Mouse (Mus musculus): ENCODE results near the gene Pla2g4a. TPM values are rescaled to one million over a fixed set of nuclear protein-coding genes. Genes with fewer than 3 reads are reported as not detected.
"Not testable (repeated sequence)": the region's sequence is repeated elsewhere in the genome, so short reads cannot be mapped to it uniquely, and the experiment has no call there.

Gene Pla2g4a
- total RNA-seq, 1 experiment from 2014 or later, result 7.4 TPM

DNA sequence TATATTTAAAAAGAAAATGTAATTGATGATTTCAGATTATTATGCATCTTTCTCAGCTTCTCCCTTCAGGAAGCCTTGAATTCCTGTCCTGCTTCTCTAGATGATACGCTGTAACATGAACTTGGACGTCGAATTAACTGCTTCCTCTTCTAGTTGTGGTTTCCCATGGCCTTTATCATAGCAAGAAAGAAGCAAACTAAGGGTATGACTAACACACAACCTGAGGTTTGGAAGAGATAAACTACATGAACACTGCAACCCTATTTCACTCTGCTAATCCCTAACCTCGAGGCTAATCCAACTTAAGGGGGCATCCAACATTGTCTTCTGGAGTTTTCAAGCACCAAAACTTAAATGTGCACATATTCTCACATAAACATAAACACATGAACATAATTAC is 23.3 kb downstream of the Pla2g4a start:
- DNase-seq, result no peak

DNA sequence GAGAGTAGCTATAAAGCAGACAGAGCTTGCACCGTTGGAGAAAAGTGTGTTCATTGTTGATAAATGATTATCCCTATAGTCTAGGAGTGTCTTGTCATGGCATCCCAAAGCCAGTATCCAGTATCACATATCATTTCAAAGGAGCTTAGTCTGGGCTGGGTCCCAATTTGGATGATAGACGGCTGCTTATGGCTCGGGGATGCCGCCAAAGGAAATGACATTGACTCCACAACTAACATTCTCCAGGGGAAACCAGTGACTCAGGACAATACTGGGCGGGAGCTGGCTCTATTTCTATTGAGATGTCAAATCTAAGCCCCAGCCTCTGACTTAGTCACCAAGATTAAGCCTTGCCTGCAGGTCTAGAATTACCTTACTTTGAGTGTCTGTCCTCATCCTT is 31.9 kb downstream of the Pla2g4a start:
- DNase-seq, result no peak

DNA sequence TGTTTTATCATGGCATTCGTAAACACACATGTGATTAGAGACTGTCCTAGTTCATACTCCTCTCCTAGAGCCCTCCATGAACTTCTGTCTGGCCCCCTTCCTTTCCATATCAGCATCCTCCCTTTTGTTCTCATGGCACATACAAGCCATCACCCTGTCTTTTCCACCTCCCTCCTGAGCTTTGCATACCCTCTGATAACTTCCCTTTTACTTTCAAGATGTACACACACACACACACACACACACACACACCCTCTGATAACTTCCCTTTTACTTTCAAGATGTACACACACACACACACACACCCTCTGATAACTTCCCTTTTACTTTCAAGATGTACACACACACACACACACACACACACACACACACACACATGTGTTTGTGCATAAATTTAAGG is 37.4 kb downstream of the Pla2g4a start:
- not testable (repeated sequence) for DNase-seq

DNA sequence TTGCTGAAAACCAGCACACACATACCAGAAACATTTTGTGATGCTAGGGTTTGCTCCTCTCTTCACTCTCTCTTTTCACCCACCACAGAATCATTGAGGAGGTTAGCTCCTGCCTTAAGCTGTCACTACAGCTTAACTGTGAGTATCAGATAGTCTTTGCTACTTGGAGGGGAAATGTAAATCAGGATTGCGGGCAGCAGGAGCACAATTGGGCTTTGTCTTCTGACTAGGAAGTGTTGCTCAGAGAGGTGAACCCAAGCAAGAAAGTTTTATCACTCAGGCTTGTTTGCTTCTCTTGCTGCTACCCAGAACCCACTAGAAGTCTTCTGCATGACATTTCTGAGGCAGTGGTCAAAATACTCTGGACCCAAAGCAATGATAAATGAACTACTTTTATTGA is 38.9 kb downstream of the Pla2g4a start:
- no peak for DNase-seq

DNA sequence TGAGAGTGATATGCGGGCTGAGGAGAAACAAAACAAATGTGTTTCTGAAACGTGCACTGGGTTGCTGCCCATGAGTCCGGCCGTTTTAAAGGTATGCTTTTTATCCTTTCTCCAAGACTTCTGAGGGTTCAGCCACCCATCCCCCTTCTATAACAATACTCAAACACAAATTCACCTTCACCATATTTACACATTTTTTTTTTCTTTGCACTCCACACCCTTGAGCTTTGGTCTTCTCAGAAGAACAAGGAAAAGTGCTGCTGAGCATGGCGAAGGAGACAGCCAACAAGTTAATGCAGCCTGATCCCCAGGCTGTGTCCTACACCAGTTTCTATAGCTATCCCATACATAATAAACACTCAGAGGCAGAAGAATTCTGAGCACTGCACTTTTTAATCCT is 39.8 kb downstream of the Pla2g4a start:
- DNase-seq, result no peak

DNA sequence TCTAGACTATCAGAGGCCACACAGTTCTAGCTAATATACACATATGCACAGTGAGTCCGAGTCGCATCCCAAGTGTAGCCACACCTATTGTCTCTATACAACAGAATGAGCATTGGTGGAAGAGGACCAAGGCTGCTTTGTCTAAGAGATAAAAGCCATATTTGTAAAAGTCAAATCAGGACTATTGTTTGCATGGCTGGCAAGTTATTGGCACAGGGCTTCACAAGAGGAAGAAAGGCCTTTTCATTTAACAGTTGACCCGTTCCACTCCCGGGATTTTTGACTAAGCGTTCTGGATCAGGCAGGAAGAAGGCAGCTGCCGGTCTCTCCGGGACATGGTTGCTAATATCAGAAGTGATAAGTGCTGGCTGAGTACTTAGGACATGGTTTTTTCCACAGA is 41.8 kb downstream of the Pla2g4a start:
- no peak for DNase-seq

DNA sequence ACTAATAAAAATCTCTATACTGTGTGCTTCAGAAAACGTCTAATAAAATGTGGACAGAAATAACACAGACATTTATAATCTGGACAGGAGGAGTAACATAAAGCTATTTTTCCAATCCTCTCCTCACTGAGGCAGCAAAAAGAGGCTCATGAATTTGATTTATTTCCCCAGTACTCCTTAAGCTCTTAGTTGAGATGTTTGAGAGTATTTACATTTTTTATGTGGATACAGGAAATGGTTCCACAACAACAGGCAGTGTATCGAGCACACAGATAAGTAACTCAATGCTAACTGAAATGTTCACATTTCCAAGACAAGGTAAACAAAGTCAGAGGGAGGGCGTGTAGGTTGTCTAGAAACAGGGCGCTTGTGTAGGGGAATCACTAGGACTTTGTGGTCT is 48.1 kb downstream of the Pla2g4a start:
- DNase-seq, result no peak

DNA sequence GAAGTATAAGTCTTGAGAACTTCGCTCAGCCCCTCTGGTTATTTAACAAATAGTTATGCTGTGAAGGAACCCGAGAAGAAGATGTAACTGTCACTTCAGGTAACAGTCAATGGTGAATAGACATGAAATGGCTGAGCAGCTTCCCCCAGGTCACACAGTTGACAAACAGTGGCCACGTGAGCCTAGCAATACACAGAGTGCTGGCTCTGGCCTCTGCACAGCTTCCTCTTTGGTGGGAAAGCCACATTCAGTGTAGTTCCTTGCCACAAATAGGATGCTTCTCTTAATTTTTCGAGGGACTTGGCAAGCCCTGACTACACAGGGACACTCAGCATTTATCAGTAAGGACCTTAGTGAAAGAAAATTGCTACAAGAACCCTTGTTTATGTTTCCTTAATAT is 50.0 kb downstream of the Pla2g4a start:
- no peak for DNase-seq

DNA sequence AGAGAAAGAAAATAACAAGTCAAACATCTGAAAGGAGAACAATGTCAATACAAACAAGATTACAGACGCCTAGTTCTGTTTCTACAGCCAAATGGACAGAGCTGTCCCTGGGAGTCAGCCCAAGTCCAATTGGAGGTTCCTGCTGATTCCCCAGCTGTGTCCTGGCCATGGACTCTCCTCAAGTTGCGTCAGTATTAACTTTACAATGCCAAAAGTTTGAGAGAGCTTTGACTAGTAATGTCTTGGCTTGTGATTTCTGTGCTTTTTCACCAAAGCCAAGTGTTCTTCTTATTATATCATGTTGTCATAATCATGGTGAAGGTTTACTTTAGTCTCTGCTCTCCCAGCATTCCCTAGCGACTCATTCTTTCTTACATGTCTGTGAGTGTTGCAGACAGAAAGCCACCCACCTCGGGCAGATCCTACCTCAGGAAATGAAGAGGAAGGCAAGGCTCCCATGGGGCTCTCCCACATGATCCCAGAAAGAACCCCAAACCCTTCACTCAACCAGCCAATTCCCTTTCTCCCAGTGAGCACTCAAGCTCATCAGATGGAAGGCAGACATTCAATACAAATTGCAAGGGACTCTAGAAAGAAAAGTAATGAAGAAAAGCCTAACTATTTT is 63.0 kb downstream of the Pla2g4a start:
- DNase-seq, result no peak

DNA sequence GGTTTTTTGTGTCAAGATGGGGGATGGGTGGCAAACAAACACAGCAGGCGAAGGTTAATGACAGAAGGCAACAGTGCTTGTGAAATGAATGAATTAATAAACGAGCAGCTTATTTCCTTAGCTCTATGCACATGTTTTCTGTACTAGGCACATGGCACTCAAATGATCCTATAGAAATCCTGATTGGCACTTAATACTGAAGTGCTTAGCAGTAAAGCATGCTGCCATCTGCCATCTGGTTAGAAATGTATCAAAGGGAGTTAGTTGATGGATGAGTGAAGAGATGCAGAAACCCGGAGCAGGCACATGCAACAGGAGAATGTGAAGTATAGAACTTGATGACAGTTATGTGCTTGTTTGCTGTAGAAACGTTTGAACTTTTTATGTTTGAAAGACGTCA is 64.5 kb downstream of the Pla2g4a start:
- no peak for DNase-seq

DNA sequence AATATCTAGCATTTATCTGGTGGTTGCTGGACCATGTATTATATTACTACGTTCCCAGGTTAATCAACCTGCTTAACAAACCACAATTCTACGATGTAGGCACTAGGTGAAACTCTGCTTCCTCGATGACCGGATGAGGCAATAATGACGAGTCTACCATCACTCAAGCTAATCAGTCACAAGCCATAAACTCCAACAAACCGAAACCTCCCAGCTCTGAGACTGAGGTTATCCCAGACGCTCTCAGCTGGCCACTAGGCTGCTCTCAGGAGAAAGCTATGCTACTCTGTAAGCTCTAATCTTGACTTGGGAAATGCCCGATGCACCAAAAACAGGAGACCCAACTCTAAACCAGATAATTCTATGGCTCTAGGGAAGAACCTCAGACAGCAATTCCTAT is 66.2 kb downstream of the Pla2g4a start:
- no peak for DNase-seq

DNA sequence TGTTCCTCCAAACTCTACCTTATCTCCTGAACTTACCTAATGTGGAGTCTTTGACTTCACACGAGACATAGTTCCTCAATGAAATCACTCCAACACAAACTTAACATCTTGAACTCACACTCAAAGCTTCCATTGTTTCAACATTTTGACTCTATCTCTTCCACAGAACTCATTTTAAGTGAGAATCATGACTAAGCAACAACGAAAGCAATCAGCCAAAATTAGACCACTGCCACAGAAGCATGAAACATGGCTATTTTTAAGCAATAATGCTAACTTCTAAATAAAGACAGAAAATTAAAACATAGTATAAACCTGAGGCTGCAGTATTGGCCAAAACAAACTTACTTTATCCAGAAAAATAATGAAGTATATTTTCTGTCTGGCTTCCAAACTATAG is 67.2 kb downstream of the Pla2g4a start:
- DNase-seq, result no peak

DNA sequence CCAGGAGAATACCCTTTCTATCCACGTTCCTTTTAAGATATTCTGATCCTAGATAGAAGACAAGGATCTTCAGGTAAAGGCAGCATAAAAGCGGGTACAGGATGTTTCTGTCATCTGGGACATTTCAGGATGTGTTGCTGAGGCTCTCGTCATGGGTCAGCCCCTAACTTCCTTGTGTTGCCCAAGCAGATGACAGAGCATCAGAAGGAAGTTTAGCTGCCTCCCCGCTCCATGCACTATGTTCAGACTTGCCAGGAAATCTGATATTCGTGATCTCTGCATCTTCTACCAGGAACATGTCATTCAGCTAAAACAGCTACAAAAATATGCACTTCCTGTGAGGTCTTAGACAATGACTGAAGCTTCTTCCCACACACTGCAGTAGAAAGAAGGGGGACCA is 70.0 kb downstream of the Pla2g4a start:
- DNase-seq, result no peak

DNA sequence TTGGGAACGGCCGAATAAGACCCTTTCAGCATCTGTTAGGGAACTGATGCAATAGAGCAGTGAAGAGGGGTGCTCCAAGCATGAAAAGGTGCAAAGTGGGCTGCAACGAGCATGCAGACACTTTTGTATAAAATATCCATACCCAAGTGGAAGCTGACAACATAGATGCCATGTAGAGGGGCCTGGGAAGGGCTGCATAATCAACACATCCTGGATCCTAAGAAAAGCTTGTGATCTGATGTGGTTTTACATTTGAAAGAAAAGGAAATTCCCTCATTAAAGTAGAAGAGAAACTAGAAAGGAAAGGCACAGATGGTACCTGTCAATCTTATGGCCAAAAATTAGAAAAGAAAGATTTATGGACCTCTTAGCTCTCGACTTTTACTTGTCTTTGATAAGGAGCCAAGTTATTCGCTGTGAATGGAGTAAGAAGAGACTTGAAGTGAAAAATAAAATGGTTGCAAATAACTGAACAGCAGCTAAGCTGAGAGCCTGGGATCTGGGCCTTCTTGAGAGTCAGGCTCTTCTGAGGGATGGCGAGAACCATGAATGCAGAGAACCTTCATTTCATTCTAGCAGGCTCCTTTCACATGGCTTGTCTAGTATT is 78.6 kb downstream of the Pla2g4a start:
- no peak for DNase-seq

DNA sequence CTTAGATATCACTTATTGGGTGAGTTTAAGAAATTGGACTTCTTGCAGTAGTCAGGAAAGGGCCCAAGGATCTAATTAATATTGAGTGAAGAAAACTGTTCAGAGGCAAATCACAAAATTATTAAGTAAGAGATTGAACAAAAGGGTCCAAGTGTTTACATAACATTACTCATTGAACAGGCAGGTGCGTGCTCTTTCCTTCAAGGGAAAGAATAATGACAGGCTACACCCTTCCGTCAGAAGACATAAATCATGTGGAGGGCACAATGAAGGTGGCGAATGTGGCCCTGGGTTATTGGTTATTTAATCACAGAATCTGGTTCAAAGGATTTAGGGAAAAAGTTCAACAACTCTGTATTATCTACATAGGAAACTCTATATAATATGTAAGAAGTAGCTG is 82.9 kb downstream of the Pla2g4a start:
- no peak for DNase-seq

DNA sequence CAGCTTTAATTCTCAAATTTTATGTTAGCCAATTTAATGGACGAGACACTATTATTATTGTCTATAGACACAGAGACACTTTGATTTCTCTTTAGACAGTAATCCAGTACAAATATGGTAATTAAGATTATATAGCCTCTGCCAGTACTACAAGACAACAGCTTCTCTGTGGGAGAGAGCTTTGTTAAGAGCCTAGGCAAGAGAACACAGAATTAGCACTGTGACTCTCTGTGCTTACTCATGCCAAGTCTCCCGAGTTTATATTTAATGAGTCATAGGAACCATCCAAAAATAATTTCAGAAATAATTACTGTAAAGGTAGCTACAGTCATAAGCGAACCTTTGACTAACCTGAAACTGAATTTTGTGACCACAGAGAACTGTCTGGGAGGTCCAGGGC is 84.6 kb downstream of the Pla2g4a start:
- no peak for DNase-seq

DNA sequence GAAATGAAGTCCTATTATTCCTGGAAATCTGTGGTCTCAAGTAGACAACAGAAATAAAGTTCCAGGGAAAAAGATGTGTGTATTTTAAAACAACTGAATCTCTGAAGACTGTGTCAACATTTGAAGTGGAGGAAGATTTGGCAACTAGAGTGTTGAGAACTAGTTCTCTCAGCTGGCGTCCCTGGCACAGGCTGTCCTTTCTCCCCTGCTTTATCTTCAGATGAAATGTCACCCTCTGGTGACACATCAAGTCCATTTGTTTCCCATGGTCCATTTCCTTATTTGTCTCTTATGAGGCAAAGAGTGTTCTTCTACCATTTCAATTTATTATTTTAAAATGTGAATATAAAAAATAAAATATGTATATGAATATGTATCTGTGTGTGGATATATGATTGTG is 89.5 kb downstream of the Pla2g4a start:
- no peak for DNase-seq

DNA sequence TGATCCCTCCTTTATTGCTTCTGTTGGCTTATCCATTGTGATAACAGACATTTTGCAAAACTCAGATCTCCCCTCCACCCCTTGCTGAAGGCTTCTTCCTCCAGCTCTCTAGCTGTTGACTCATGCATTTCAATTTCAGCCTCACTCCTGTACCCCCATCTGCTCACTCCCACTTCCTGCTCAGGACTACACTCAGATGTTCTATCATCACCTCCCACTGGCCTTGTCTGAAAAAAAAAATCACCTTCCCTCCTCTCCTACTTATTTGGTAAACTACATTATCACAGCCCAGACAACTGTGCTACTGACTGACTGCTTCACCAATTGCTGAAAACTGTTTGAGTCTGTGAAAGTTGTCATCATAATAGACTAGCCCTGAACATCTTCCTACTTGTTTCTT is 93.8 kb downstream of the Pla2g4a start:
- no peak for DNase-seq

DNA sequence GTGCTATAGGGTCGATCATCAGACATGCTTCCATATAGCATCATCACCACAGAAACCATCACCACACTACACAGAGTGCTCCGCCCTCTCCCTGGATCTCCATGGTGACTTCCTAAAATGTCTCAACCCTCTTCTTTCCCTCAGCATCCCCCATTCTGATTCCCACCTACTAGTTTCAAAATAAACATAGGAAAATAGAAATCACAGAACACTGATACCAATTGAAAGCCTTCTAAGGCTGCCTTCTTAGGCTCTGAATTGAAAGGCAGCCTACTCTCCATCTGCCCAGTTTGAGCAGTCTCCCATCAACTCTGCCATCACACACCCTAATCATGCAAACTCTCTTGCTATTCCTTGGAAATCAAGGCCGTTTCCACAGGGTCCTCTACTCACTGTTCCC is 94.9 kb downstream of the Pla2g4a start:
- no peak for DNase-seq

DNA sequence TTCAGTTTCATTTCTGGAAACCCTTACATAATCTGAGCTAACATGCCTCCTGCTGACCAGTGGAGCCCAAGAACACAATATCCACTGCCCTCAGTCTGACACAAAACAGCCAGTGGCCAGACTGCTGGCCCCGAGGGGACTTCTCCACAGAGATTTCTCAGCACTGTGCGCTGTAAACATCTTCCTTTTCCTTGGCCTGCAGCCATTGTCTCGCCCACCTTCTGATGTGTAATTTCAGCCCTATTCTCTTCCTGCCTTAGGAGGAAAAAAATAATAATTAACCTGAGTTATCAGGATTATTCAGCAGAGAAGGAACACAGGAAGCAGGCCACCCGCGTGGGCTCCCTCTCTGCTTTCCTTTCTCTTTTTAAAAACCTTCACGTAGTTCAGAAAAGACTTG is 98.3 kb downstream of the Pla2g4a start:
- peak; percentile 8 for DNase-seq

DNA sequence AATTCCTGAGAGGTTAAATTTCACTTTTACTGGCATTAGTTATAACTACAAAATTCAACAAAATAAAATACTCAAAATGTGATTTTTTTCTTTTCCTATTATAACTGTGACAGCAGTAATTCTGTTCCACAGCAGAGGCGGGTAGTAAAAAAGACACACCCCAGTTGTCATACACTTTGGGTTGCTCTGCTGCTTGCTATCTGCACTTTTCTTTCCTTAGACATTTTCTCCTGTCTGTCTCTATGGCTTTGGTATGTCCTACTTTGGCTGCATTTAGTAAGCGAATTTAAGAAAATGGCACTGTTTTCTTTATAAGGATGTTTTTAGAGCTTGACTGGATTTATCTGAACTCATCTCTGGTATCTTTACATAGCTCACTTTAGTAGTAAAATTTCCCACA is 98.9 kb downstream of the Pla2g4a start:
- DNase-seq, result no peak

DNA sequence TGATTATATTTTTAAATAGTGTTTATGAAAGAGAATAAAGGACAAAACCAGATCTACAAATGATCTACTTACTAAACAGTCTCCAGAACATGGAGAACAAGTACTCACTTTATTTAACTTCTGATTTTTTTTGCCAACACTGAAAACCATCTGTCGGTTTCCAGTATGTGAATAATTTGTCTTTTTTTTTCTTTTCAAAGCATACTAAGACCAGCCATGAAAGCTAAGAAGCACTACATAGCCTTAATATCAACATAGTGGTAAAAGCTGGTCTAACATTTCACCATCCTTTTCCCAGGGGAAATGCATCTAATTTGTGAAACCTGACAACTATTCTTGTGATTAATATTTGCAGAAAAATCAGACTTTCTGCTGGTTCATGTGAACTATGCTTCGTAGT is 99.5 kb downstream of the Pla2g4a start:
- DNase-seq, result no peak

DNA sequence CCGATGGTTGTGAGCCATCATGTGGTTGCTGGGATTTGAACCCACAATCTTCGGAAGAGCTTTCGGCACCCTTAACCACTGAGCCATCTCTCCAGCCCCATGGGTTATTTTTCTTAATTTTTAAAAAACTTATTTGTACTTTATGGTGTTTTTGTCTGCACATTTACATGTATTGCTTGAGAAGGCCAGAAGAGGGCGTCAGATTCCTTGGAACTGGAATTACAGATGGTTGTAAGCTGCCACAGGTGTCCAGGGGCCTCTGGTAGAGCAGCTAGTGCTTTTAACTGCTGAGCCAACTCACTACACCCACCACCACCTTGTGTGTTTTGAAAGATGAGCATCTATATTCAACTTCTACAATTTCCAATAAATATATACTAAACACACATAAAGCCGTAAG is 102.4 kb downstream of the Pla2g4a start:
- DNase-seq, result no peak

DNA sequence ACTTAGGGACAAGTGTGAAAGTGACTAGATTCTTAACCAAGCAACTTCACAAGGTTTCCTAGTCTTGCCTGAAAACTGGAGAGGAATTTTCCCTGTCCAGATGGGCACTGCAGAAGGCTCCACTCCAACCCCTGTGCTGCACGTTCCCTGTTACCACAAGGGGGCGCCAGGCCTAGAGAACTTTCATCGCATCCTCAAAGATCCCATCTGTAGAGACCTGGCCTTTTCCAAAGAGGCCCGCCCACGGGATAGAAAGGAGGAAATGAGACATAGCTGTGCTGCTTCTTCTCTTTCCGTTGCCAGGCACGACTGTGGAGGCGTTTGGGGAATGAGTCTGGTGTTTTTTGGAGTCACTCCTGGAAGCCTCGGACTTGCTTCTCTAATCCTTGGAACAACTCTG is 104.4 kb downstream of the Pla2g4a start:
- DNase-seq, result peak; percentile 85

DNA sequence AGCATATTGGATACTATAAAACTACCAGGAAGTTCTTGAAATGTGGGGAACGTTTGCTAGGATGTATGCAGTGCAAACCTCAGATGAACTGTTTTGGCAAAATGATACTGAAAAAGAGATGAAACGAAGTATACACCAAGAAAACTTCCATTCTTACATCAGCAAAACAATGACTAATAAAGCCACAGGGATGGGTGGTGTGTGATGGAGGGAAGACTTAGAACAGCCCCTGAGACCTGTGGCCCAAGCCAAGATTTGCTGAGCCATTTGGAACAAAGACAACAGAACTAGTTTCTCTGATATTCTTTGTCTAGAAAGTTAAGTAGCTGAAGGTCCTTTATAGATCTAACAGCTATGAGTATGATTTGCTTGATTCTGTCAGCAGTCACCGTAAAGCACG is 105.5 kb downstream of the Pla2g4a start:
- no peak for DNase-seq

All from adrenal gland, postnatal 14 days (tissue).